Mouse (Mus musculus): ENCODE measurements around the gene 4632433K11Rik. TPM values are rescaled to one million over a fixed set of nuclear protein-coding genes. Genes with fewer than 3 reads are reported as not detected.
"Not testable (repeated sequence)": the region's sequence is repeated elsewhere in the genome, so short reads cannot be mapped to it uniquely, and the experiment has no call there.

4632433K11Rik gene
- total RNA-seq (2021) = not detected
- long read RNA-seq, experiment 1 = 0 reads
- long read RNA-seq, experiment 2 = 0 reads

DNA sequence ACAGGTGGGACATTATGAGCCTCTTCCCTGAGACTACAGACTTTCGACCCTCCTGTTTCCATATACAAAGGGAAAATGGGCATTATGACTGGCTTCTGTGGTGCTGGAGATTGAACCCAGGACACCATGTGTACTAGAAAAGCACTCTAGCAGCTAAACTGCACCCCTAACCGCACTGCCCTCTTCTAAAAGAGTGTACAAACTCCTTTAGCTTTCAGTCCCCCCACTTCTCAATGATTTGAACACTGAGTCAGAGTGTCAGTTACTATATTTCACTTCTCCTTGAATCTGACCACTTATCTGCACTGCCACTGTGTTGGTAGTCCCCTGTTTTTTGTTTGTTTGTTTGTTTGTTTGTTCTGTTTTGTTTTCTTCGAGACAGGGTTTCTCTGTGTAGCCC is at the start of gene 4632433K11Rik:
4632433K11Rik (plus strand) TSS at position 301 of the 400 bp plus-strand sequence.
- no peak for DNase-seq (ENCODE audit: low spot score in 2 of 2)
- Histone ChIP-seq H3K27ac (no peak within 1 kb of the TSS), H3K4me3 (no peak within 1 kb of the TSS)
- TF ChIP-seq CTCF (conservative IDR thresholded peaks at IDR 0.05) = no peak

DNA sequence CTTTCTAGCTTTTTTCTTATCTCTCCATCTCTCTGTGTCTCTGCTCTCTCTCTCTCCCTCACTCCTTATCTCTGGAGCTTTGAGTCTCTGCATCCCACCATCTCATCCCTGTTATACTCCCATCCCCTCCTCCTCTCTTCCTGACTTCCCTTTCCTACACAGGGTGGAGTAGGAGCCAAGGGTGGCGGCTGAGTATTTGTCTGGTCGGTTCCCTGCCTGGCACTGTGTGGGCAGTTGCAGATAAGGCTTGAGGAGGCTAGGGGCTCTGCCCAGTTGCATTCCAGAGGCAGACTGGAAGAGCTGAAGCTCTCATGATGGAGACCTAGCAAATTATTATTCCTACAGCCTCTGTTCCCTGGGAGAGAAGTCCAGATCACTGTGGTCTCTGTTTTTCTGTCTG is 45.7 kb upstream of the 4632433K11Rik start:
- Histone ChIP-seq H3K27ac (no peak overlapping the region), H3K4me3 (no peak overlapping the region)
- no peak for TF ChIP-seq CTCF (conservative IDR thresholded peaks at IDR 0.05)
- no peak for DNase-seq (ENCODE audit: low spot score in 2 of 2)

DNA sequence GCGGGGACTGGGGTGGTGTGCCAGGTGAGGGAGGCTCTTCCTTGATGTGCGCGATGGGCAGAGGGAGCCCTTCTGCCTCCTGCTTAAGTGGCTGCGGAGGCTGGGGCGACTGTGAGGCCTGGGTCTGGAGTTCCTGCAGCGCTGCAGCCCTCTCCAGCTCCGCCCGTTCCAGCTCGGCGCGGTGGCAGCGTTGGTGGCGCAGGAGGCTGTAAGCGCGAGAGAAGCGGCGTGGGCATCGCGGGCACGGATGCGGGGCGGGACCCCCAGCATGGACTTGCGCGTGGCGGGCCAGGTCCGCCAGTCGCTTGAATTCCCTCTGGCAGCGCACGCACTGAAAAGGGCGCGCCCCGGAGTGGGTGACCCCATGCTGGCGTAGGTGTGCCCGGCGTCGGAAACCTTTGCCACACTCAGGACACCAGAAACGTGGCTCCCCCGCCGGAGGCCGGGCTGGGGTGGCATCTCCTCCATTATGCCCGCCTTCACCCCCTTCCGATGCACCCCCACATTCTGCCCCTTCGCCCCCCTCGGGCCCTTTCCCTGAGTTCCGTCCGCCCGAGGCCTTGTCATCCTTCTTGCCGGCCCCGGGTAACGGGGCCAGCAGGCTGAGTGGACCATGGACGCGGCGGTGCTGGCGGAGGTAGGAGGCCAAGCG is 40.4 kb upstream of the 4632433K11Rik start:
- H3K4me3 ChIP-seq = no peak overlapping the region
- no peak for DNase-seq (ENCODE audit: low spot score in 2 of 2)
- H3K27ac ChIP-seq = no peak overlapping the region
- no peak for TF ChIP-seq CTCF (conservative IDR thresholded peaks at IDR 0.05)

DNA sequence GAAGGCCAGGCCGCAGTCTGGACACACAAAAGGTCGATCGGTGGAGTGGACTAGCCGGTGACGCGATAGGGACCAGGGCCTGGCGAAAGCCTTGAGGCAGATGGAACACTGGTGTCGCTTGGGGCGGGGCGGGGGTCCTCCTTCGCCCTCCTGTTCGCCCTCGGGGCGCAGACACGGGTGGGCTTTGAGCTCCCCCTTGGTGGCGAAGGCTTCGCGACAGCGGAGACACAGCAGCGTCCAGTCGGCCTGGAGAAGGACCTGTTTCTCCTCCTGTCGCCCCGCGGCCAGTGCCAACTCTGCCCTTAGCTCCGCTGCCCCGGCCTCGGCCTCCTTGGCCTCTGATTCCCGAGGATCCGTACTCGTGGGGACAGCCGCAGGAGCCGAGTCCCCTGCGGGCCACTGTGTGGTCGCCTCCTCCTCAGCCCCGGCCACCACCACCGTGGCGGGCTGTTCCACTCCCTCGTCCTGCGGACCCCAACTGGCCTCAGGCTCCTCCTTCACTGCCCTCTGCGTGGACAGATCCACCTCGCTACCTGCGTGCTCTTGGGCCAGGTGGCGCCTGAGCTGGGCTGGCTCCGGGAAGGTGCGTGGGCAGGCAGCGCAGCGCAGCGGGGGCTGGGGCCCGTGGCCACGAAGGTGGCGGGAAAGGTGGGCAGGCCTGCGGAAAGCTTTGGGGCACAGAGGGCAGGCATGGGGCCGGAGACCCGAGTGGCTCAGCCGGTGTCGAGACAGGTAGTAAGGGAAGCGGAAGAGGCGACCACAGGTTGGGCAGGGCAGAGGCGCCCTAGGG is 39.7 kb upstream of the 4632433K11Rik start:
- no peak overlapping the region for H3K27ac ChIP-seq
- TF ChIP-seq CTCF (conservative IDR thresholded peaks at IDR 0.05) = no peak
- DNase-seq (ENCODE audit: low spot score in 2 of 2) = no peak
- no peak overlapping the region; the same call in 1 of the 2 replicates for H3K4me3 ChIP-seq

DNA sequence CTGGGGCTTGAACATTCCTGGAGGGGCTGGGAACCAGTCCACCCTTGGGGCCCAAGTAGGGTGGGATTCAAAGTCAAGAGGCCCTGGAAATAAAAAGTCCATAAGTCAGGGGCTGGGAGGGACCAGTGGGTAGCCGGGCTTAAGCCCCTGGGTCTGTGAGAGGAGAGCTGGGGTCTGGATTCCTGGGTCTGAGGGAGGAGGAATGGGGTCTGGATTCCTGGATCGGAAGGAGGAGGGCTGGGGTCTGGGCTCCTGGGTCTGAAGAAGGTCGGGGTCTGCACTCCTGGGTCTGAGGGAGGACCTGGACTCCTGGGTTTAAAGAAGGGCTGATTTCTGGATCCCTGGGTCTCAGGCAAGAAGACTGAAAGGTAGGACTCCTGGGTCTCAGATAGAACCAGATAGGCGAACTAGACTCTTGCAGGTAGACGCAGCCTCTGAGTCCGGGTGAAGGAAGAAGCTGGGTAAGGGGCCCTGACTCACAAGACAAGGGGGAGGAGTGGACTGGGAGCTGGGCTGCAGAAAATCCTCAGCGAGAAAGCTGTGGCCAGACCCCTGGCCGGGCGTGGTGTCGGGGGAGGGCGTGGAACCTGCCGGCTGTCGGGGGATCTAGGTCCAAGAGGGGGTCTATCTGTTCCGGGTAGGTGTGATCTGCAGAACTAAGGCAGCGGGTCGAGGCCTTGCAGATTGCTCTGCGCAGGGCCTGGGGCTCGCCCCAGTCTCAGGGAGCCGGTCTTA is 38.5 kb upstream of the 4632433K11Rik start:
- no peak for DNase-seq (ENCODE audit: low spot score in 2 of 2)
- peak overlapping the region; percentile 79 for H3K4me3 ChIP-seq
- peak overlapping the region; percentile 94 for H3K27ac ChIP-seq
- no peak for TF ChIP-seq CTCF (conservative IDR thresholded peaks at IDR 0.05)

DNA sequence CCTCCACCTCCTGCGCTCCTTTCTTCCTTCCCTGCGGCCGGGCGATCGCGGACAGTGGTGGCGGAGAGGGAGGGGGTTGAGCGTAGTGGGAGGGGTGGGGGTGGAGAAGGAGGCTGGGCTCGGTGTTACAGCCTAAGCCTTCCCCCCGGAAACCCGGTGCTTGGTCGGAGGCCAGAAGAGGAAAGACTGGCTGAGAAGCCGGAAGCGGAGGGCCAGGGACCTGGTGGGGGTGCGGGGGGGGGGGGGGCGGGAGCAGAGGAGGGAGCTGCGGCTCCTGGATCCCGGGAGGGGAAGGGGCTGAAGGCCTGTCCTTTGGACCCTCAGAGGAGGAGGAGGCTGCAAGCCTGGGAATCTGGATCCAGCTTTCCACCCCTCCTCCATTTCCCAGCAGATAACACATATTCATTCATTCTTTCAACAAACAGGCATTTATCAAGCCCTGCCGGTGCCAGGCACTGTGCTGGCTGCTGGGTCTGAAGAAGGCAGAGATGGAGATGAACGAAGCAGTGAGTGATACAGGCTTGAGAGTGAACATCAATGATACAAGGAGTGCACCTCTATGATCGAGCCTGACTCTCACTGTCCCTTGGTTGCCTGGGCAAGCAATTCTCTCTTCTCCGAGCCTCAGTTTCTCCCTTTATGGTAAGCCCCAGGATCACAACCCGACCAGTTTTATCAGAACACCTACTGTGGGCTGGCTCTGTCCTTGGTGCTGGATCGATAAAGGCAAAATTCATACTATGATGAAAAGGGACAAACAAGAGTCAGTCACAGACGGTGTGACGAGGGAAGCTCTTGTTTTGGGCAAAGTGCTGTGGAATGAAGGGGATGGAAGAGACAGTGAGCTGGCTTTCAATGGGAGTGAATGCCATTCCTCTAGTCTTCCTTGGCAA is 37.7 kb upstream of the 4632433K11Rik start, which contains the start of gene Zfp579:
Zfp579 (minus strand) TSS at position 156 of the 893 bp plus-strand sequence.
- peak within 1 kb of the TSS; percentile 79 for H3K4me3 ChIP-seq
- peak; percentile 92 to 98 for DNase-seq (ENCODE audit: low spot score in 2 of 2)
- TF ChIP-seq CTCF (conservative IDR thresholded peaks at IDR 0.05) = no peak
- H3K27ac ChIP-seq = peak within 1 kb of the TSS; percentile 94

DNA sequence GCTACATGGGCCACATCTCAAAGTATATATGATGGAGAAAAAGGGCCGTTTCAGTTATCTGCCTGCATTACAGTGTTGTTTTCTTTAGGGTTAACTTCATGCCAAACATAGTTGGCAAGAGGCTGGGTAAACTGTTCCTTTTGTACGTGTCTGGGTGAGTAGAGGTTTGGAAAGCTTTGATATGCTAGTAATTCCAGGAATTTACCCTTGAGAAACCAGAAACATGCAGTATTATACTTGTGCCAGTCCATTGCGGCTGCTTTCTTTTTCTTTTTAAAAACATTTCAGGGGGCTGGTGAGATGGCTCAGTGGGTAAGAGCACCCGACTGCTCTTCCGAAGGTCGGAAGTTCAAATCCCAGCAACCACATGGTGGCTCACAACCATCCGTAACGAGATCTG is 37.0 kb upstream of the 4632433K11Rik start:
- Histone ChIP-seq H3K27ac (peak overlapping the region; percentile 94), H3K4me3 (peak overlapping the region; percentile 79)
- no peak for DNase-seq (ENCODE audit: low spot score in 2 of 2)
- no peak; the same call in 1 of the 2 replicates for TF ChIP-seq CTCF (conservative IDR thresholded peaks at IDR 0.05)

DNA sequence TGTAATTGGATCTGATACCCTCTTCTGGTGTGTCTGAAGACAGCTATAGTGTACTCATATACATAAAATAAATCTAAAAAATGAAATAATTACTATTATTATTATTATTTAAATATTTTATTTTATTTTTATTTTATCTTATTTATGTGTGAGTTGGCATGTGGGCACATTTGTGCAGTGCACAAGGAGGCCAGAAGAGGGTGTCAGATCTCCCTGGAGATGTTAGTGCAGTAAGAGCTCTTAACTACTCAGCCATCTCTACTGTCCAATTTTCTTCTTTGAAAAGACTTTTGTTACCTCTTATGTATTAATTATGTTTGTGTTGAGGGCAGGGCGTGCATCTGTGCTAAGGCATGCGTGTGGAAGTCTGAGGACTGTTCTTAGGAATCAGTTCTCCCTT is 34.0 kb upstream of the 4632433K11Rik start:
- DNase-seq (ENCODE audit: low spot score in 2 of 2) = no peak
- peak; percentile 75 for TF ChIP-seq CTCF (conservative IDR thresholded peaks at IDR 0.05)
- no peak overlapping the region for H3K27ac ChIP-seq
- no peak overlapping the region for H3K4me3 ChIP-seq

DNA sequence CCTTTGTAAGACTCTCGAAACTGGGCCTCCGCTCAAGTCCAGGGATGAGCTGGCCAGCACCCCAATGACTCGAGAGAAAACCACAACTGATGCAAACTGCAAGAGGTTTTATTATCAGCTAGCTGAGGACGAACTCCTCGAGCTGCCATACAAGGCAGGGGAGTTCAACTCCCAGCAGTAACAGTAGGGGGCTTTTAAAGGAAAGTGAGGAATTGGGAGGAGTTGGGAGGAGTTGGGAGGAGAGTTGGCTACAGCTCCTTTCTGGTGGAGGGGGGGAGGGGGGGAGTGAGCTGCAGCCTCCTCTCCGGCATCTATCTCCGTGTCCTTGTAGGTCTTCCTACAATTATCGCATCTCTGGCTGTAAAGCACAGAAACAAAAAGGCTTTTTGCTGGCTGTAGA is 31.0 kb upstream of the 4632433K11Rik start:
- H3K4me3 ChIP-seq; DNase-seq (ENCODE audit: low spot score in 2 of 2): not testable (repeated sequence)

DNA sequence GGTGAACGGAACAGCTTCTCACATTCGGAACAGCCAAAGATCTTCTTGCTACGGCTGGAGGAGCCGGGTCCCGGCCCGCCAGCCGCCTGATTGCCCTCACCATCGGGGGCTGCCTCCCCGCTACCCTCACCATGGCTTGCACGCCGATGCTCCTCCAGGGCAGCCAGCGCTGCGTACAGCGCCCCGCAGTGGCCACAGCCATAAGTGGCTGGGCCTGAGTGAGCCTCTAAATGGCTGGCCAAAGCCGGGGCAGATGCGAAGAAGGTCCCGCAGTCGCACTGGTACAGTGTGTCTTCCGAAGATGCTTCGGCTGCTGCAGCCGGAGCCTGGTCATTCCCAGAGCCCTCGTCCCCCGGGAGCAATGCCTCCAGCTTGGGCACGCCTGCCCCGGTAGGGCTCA is 25.7 kb upstream of the 4632433K11Rik start:
- Histone ChIP-seq H3K27ac (no peak overlapping the region), H3K4me3 (no peak overlapping the region)
- DNase-seq (ENCODE audit: low spot score in 2 of 2) = no peak
- TF ChIP-seq CTCF (conservative IDR thresholded peaks at IDR 0.05) = 0 out of 2 replicates have a peak, but pooled peaks have one; percentile 4

More for the DNA sequence above, 31.0 kb upstream of the 4632433K11Rik start:
- not testable (repeated sequence) for H3K27ac ChIP-seq

DNA sequence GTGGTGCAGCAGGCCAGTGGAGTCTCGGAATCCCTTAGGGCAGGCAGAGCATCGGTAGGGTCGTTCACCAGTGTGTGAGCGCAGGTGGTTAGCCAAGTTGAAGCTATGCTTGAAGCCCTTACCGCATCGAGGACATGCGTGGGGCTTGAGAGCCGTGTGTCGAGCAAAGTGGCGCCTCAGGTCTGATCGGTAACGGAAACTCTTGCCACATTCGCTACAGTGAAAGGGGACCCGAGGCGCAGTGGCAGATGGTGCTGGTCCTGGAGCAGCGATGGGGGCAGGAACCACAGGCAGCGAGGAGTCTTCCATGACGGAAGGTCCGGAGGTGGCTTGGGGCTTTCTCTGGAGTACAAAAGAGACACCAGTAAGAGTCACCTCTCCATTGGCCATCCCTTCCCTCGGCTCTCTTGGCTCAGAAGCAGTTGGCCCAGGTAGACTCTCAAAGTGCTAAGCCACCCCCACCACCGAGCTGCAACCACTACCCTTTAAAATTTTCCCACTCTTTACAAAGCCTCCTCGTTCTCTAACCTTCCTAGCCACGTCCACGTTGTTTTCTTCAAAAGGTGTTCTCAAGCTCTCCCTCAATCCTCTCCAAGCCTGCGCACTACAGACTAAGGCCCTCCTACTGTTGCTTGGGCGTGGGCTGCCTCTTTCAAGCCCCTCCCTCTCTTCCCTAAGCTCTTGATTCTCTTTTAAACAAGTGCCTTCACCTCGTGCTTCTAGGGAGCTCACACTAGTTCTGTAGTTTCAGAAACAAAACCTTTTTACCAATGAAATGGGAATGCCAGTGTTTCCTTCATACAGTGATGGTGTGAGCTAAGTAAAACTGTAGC is 21.0 kb upstream of the 4632433K11Rik start:
- Histone ChIP-seq H3K27ac (no peak overlapping the region), H3K4me3 (no peak overlapping the region)
- TF ChIP-seq CTCF (conservative IDR thresholded peaks at IDR 0.05) = no peak
- DNase-seq (ENCODE audit: low spot score in 2 of 2) = no peak

All from layer of hippocampus, adult 2 months (tissue).